Mouse (Mus musculus) midbrain, postnatal 0 days (tissue): Measurements from ENCODE around the gene Mef2a. TPM values are rescaled to one million over a fixed set of nuclear protein-coding genes. Genes with fewer than 3 reads are reported as not detected.
"Not testable (repeated sequence)": the region's sequence is repeated elsewhere in the genome, so short reads cannot be mapped to it uniquely, and the experiment has no call there.

Source experiments
- ATAC-seq: fragments of 200-750 bp; cut with Nextera tagmentation; 2 replicates; pipeline ENCODE4 v1.8.0; 2017; ENCODE audit warnings: moderate number of reproducible peaks, mild to moderate bottlenecking, moderate TSS enrichment, moderate library complexity; ENCODE audit not compliant: low FRiP score
- DNase-seq: peaks from one replicate; pipeline ENCODE4 v3.0.0-alpha.2; 2015; ENCODE audit warnings: low spot score
- H3K27ac ChIP-seq: fragments of 300-500 bp; sonication (generic); 2 replicates; pipeline ENCODE4 v1.5.1; 2014; ENCODE audit warnings: low read depth, mild to moderate bottlenecking, low read length, mixed read lengths
- H3K27me3 ChIP-seq: fragments of 300-500 bp; sonication (generic); 2 replicates; pipeline ENCODE4 v1.6.1; 2014; ENCODE audit warnings: low read length, control low read depth, mixed read lengths; ENCODE audit not compliant: insufficient read depth
- H3K36me3 ChIP-seq: fragments of 300-500 bp; sonication (generic); 2 replicates; pipeline ENCODE4 v1.6.1; 2014; ENCODE audit warnings: low read length, control low read depth, mixed read lengths; ENCODE audit not compliant: insufficient read depth
- H3K4me1 ChIP-seq: fragments of 300-500 bp; sonication (generic); 2 replicates; pipeline ENCODE4 v1.6.1; 2014; ENCODE audit warnings: mild to moderate bottlenecking, control low read depth, antibody characterized with exemption, low read length, mixed read lengths; ENCODE audit not compliant: insufficient read depth
- H3K4me2 ChIP-seq: fragments of 300-500 bp; sonication (generic); 2 replicates; pipeline ENCODE4 v1.6.1; 2014; ENCODE audit warnings: low read depth, mild to moderate bottlenecking, low read length, mixed read lengths; ENCODE audit not compliant: poor library complexity, severe bottlenecking
- H3K4me3 ChIP-seq: fragments of 300-500 bp; sonication (generic); 2 replicates; pipeline ENCODE4 v1.5.1; 2014; ENCODE audit warnings: low read depth, mild to moderate bottlenecking, low read length, moderate library complexity
- H3K9ac ChIP-seq: fragments of 300-500 bp; sonication (generic); replicated peaks from 2 replicates; pipeline ENCODE4 v1.6.1; 2014; ENCODE audit warnings: mild to moderate bottlenecking, low read length, moderate library complexity, mixed read lengths; ENCODE audit not compliant: poor library complexity, severe bottlenecking
- H3K9me3 ChIP-seq: fragments of 300-500 bp; sonication (generic); 2 replicates; pipeline ENCODE4 v1.6.1; 2016; ENCODE audit warnings: low read length, control low read depth
- CTCF ChIP-seq: IDR thresholded peaks from 2 replicates; pipeline ENCODE4 v1.5.1; 2016; ENCODE audit warnings: antibody characterized with exemption, mild to moderate bottlenecking
- WGBS: fragments of 180-500 bp; shearing (Covaris S2); extraction: QIAGEN DNeasy Blood & Tissue Kit; methylation state at CpG from one replicate; pipeline ENCODE4 v1.1.7; 2014; 5-methylcytosine and 5-hydroxymethylcytosine counted together
- polyA plus RNA-seq: library from polyadenylated mRNA; unstranded; fragments of >200 nt; fragmentation: Nextera tagmentation; extraction: Ambion mirVana; gene quantifications from 2 replicates; pipeline ENCODE4 v1.2.1, GENCODE M21; 2015
- total RNA-seq: library from RNA; depleted of rRNA; stranded (reverse); fragments of >200 nt; gene quantifications from 2 replicates; pipeline ENCODE4 v1.2.3, GENCODE M21; 2014

Mef2a gene
- total and polyA plus RNA-seq, 2 experiments from 2014 or later, result 40.4 to 62.4 TPM

- 87% methylated on average over 3 of the region's 3 CpGs for WGBS
- H3K27me3 ChIP-seq, result no peaks in the 10 kb centered on the region
- H3K4me3 ChIP-seq, result no peak overlapping the region
- no peaks in the 10 kb centered on the region for H3K36me3 ChIP-seq
- no peaks in the 10 kb centered on the region for H3K4me1 ChIP-seq
- no peak overlapping the region for H3K4me2 ChIP-seq
- no peak for TF ChIP-seq CTCF
- H3K27ac ChIP-seq, result no peak overlapping the region
- no peak overlapping the region for H3K9ac ChIP-seq
- no peak for ATAC-seq
- no peaks in the 10 kb centered on the region for H3K9me3 ChIP-seq
- DNase-seq, result no peak
Observed at GRCm38 (mm10) chr7:67307078-67307477, 65.6 kb downstream of the Mef2a start.

- no peaks in the 10 kb centered on the region for H3K27me3 ChIP-seq
- no peak for TF ChIP-seq CTCF
- no peaks in the 10 kb centered on the region for H3K4me1 ChIP-seq
- no peak for ATAC-seq
- no peak for DNase-seq
- WGBS, result 91% methylated on average over 3 of the region's 3 CpGs
- no peak overlapping the region for H3K27ac ChIP-seq
- no peak overlapping the region for H3K4me3 ChIP-seq
- H3K4me2 ChIP-seq, result no peak overlapping the region
- H3K9me3 ChIP-seq, result no peaks in the 10 kb centered on the region
- H3K36me3 ChIP-seq, result no peaks in the 10 kb centered on the region
- H3K9ac ChIP-seq, result no peak overlapping the region
Observed at GRCm38 (mm10) chr7:67304937-67305336, 67.7 kb downstream of the Mef2a start.

- DNase-seq, result no peak
- Histone ChIP-seq H3K9ac (no peak overlapping the region), H3K9me3 (no peaks in the 10 kb centered on the region), H3K4me1 (no peaks in the 10 kb centered on the region), H3K27ac (no peak overlapping the region), H3K36me3 (no peaks in the 10 kb centered on the region), H3K4me3 (no peak overlapping the region), H3K27me3 (no peaks in the 10 kb centered on the region), H3K4me2 (no peak overlapping the region)
- WGBS, result 94% methylated on average over 1 of the region's 1 CpGs
- no peak for TF ChIP-seq CTCF
- ATAC-seq, result no peak
Observed at GRCm38 (mm10) chr7:67296419-67296818, 76.2 kb downstream of the Mef2a start.

- Histone ChIP-seq H3K4me1 (no peaks in the 10 kb centered on the region), H3K36me3 (no peaks in the 10 kb centered on the region), H3K27ac (no peak overlapping the region), H3K4me2 (no peak overlapping the region), H3K9ac (no peak overlapping the region), H3K9me3 (no peaks in the 10 kb centered on the region), H3K27me3 (no peaks in the 10 kb centered on the region), H3K4me3 (no peak overlapping the region)
- 79% methylated on average over 1 of the region's 1 CpGs for WGBS
- DNase-seq, result no peak
- no peak for TF ChIP-seq CTCF
- no peak for ATAC-seq
Observed at GRCm38 (mm10) chr7:67291356-67291755, 81.3 kb downstream of the Mef2a start.

- Histone ChIP-seq H3K4me2 (no peak overlapping the region), H3K4me1 (no peaks in the 10 kb centered on the region), H3K4me3 (no peak overlapping the region), H3K9me3 (no peaks in the 10 kb centered on the region), H3K36me3 (no peaks in the 10 kb centered on the region), H3K9ac (no peak overlapping the region), H3K27ac (no peak overlapping the region), H3K27me3 (no peaks in the 10 kb centered on the region)
- DNase-seq (no peak), ATAC-seq (no peak)
- no peak for TF ChIP-seq CTCF
- WGBS, result 91% methylated on average over 4 of the region's 4 CpGs
Observed at GRCm38 (mm10) chr7:67287456-67287855, 85.2 kb downstream of the Mef2a start.

GRCm38 (mm10) chr7:67283581-67283980, 89.1 kb downstream of the Mef2a start:
- Histone ChIP-seq H3K4me3 (no peak overlapping the region), H3K4me1 (no peaks in the 10 kb centered on the region), H3K9ac (no peak overlapping the region), H3K9me3 (no peaks in the 10 kb centered on the region), H3K27ac (no peak overlapping the region), H3K4me2 (no peak overlapping the region), H3K27me3 (no peaks in the 10 kb centered on the region), H3K36me3 (no peaks in the 10 kb centered on the region)
- ATAC-seq, result no peak
- TF ChIP-seq CTCF, result no peak
- no peak for DNase-seq
- 92% methylated on average over 6 of the region's 6 CpGs for WGBS

- H3K4me1 ChIP-seq, H3K4me2 ChIP-seq: not testable (repeated sequence)
Observed at GRCm38 (mm10) chr7:67270447-67270846, 102.2 kb downstream of the Mef2a start.

More at GRCm38 (mm10) chr7:67270447-67270846, 102.2 kb downstream of the Mef2a start:
- H3K36me3 ChIP-seq, H3K9me3 ChIP-seq, H3K27ac ChIP-seq, DNase-seq, ATAC-seq, H3K27me3 ChIP-seq, H3K4me3 ChIP-seq, H3K9ac ChIP-seq: not testable (repeated sequence)
- 94% methylated on average over 4 of the region's 4 CpGs for WGBS
